Mouse (Mus musculus) spleen, postnatal 36 days (tissue): ENCODE measurements around the gene Slc1a3.
A peak's percentile ranks its signal among the peaks of the same experiment; 100 is the strongest.

Experiments
- DNase-seq, 2 experiments: peaks; one replicate each; pipeline ENCODE4 v3.0.0; 2022; ENCODE audit warnings: low spot score in 2 of 2, mixed read lengths in 1 of 2

The Slc1a3 gene

GRCm38 (mm10) chr15:8658086-8658980, 52.2 kb downstream of the Slc1a3 start:
- DNase-seq = no peak

GRCm38 (mm10) chr15:8655251-8655650, 55.3 kb downstream of the Slc1a3 start:
- DNase-seq = no peak

- DNase-seq = no peak
These were observed 57.9 kb downstream of the Slc1a3 start for GRCm38 (mm10) chr15:8652637-8653036.

GRCm38 (mm10) chr15:8643997-8644692, 66.4 kb downstream of the Slc1a3 start:
- no peak for DNase-seq

GRCm38 (mm10) chr15:8639856-8640255, 70.7 kb downstream of the Slc1a3 start:
- DNase-seq = no peak

- DNase-seq = no peak
These were observed 71.8 kb downstream of the Slc1a3 start for GRCm38 (mm10) chr15:8638568-8639325.

GRCm38 (mm10) chr15:8637283-8637682, 73.3 kb downstream of the Slc1a3 start:
- DNase-seq = no peak

- DNase-seq = peak in 1 of 2 experiments; percentile 9
These were observed 74.6 kb downstream of the Slc1a3 start for GRCm38 (mm10) chr15:8635974-8636373.

GRCm38 (mm10) chr15:8634807-8635206, 75.8 kb downstream of the Slc1a3 start:
- DNase-seq = no peak

GRCm38 (mm10) chr15:8634355-8634754, 76.2 kb downstream of the Slc1a3 start:
- DNase-seq = no peak

GRCm38 (mm10) chr15:8633375-8633774, 77.2 kb downstream of the Slc1a3 start:
- DNase-seq = peak; percentile 23 to 25

GRCm38 (mm10) chr15:8632361-8632760, 78.2 kb downstream of the Slc1a3 start:
- DNase-seq = no peak

GRCm38 (mm10) chr15:8629317-8629831, 81.2 kb downstream of the Slc1a3 start:
- peak in 1 of 2 experiments; percentile 9 for DNase-seq

GRCm38 (mm10) chr15:8628150-8628549, 82.4 kb downstream of the Slc1a3 start:
- DNase-seq = no peak

- DNase-seq = peak; percentile 30 to 41
These were observed 83.4 kb downstream of the Slc1a3 start for GRCm38 (mm10) chr15:8627097-8627537.

- peak; percentile 37 for DNase-seq
These were observed 85.2 kb downstream of the Slc1a3 start for GRCm38 (mm10) chr15:8625370-8625769.

GRCm38 (mm10) chr15:8623879-8624278, 86.7 kb downstream of the Slc1a3 start:
- DNase-seq = no peak

- DNase-seq = no peak
These were observed 91.0 kb downstream of the Slc1a3 start for GRCm38 (mm10) chr15:8619479-8620026.

GRCm38 (mm10) chr15:8616290-8616689, 94.3 kb downstream of the Slc1a3 start:
- DNase-seq = no peak

- DNase-seq = no peak
These were observed 94.9 kb downstream of the Slc1a3 start for GRCm38 (mm10) chr15:8615511-8616224.

GRCm38 (mm10) chr15:8614701-8615100, 95.9 kb downstream of the Slc1a3 start:
- no peak for DNase-seq
